Mouse (Mus musculus): ENCODE measurements at regions not wholly inside any gene's neighbourhood (a gene's known extent, or its start where the extent isn't known, plus 50 kb on each side); places are given as distances from the start of the nearest gene placed in this dataset.

GRCm38 (mm10) chr2:116942321-116942791, 63.9 kb downstream of the Tmco5 start:
- no peak overlapping the region for H3K4me3 ChIP-seq (ENCODE audit: low read depth, low read length)
- WGBS, result 49% methylated on average over 8 of the region's 8 CpGs
- no peak overlapping the region for H3K4me2 ChIP-seq (ENCODE audit: low read depth, low read length)
- ATAC-seq (ENCODE audit: low read depth), result no peak
- no peaks in the 10 kb centered on the region for H3K36me3 ChIP-seq (ENCODE audit: control insufficient read depth, insufficient read depth, low read length)
- H3K27me3 ChIP-seq (ENCODE audit: control insufficient read depth, insufficient read depth, low read length), result no peaks in the 10 kb centered on the region
- no peaks in the 10 kb centered on the region for H3K9me3 ChIP-seq (ENCODE audit: control insufficient read depth, low read length)
- no peak overlapping the region for H3K9ac ChIP-seq (replicated peaks; ENCODE audit: low read depth, low read length)
- H3K27ac ChIP-seq (ENCODE audit: low read depth, low read length), result no peak overlapping the region
- H3K4me1 ChIP-seq (ENCODE audit: control insufficient read depth, insufficient read depth, low read length), result no peaks in the 10 kb centered on the region

DNA sequence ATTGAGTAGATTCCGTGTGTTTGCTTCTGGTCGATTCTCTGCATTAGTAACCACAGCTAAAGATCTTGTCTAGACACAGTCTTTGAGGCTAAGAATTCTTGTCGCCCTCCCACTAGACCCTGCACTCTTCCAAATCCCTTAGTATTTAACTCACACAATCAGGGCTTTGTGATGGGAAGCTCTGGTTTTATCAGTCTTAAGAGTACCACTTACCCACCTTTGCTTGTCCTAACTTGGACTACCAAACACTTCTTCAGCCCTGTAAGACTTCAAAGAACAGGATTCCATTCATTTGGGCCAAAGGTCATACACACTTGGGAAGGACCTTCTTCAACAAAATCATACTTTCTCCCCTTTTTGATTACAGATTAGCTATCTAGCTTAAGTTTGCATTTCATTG, 70.0 kb downstream of the Tmco5 start:
- Histone ChIP-seq H3K9me3 (ENCODE audit: control insufficient read depth, low read length) (no peaks in the 10 kb centered on the region), H3K27ac (ENCODE audit: low read depth, low read length) (no peak overlapping the region), H3K4me3 (ENCODE audit: low read depth, low read length) (no peak overlapping the region), H3K4me1 (ENCODE audit: control insufficient read depth, insufficient read depth, low read length) (no peaks in the 10 kb centered on the region), H3K36me3 (ENCODE audit: control insufficient read depth, insufficient read depth, low read length) (no peaks in the 10 kb centered on the region), H3K9ac (replicated peaks; ENCODE audit: low read depth, low read length) (no peak overlapping the region), H3K27me3 (ENCODE audit: control insufficient read depth, insufficient read depth, low read length) (no peaks in the 10 kb centered on the region), H3K4me2 (ENCODE audit: low read depth, low read length) (no peak overlapping the region)
- no peak for ATAC-seq (ENCODE audit: low read depth)
- 83% methylated on average over 3 of the region's 3 CpGs for WGBS

- H3K36me3 ChIP-seq (ENCODE audit: control insufficient read depth, insufficient read depth, low read length), result no peaks in the 10 kb centered on the region
- no peak overlapping the region for H3K4me2 ChIP-seq (ENCODE audit: low read depth, low read length)
- no peak overlapping the region for H3K9ac ChIP-seq (replicated peaks; ENCODE audit: low read depth, low read length)
- H3K9me3 ChIP-seq (ENCODE audit: control insufficient read depth, low read length), result no peaks in the 10 kb centered on the region
- H3K4me3 ChIP-seq (ENCODE audit: low read depth, low read length), result no peak overlapping the region
- H3K4me1 ChIP-seq (ENCODE audit: control insufficient read depth, insufficient read depth, low read length), result no peaks in the 10 kb centered on the region
- no peak overlapping the region for H3K27ac ChIP-seq (ENCODE audit: low read depth, low read length)
- ATAC-seq (ENCODE audit: low read depth), result no peak
- no peaks in the 10 kb centered on the region for H3K27me3 ChIP-seq (ENCODE audit: control insufficient read depth, insufficient read depth, low read length)
- 84% methylated on average over 3 of the region's 3 CpGs for WGBS
Observed at GRCm38 (mm10) chr2:116949741-116950140, 71.2 kb downstream of the Tmco5 start.

- no peak overlapping the region for H3K9ac ChIP-seq (replicated peaks; ENCODE audit: low read depth, low read length)
Observed at GRCm38 (mm10) chr2:116950154-116950553, 71.7 kb downstream of the Tmco5 start.

GRCm38 (mm10) chr2:116951481-116951880, 73.0 kb downstream of the Tmco5 start:
- Histone ChIP-seq H3K9me3 (ENCODE audit: control insufficient read depth, low read length) (no peaks in the 10 kb centered on the region), H3K4me3 (ENCODE audit: low read depth, low read length) (no peak overlapping the region), H3K4me1 (ENCODE audit: control insufficient read depth, insufficient read depth, low read length) (no peaks in the 10 kb centered on the region), H3K4me2 (ENCODE audit: low read depth, low read length) (no peak overlapping the region), H3K9ac (replicated peaks; ENCODE audit: low read depth, low read length) (no peak overlapping the region), H3K27me3 (ENCODE audit: control insufficient read depth, insufficient read depth, low read length) (no peaks in the 10 kb centered on the region), H3K27ac (ENCODE audit: low read depth, low read length) (no peak overlapping the region), H3K36me3 (ENCODE audit: control insufficient read depth, insufficient read depth, low read length) (no peaks in the 10 kb centered on the region)
- ATAC-seq (ENCODE audit: low read depth), result no peak
- WGBS, result 96% methylated on average over 1 of the region's 1 CpGs

More at GRCm38 (mm10) chr2:116950154-116950553, 71.7 kb downstream of the Tmco5 start:
- ATAC-seq (ENCODE audit: low read depth), result no peak
- Histone ChIP-seq H3K4me1 (ENCODE audit: control insufficient read depth, insufficient read depth, low read length) (no peaks in the 10 kb centered on the region), H3K4me2 (ENCODE audit: low read depth, low read length) (no peak overlapping the region), H3K27me3 (ENCODE audit: control insufficient read depth, insufficient read depth, low read length) (no peaks in the 10 kb centered on the region), H3K27ac (ENCODE audit: low read depth, low read length) (no peak overlapping the region), H3K36me3 (ENCODE audit: control insufficient read depth, insufficient read depth, low read length) (no peaks in the 10 kb centered on the region), H3K4me3 (ENCODE audit: low read depth, low read length) (no peak overlapping the region), H3K9me3 (ENCODE audit: control insufficient read depth, low read length) (no peaks in the 10 kb centered on the region)
- 90% methylated on average over 5 of the region's 5 CpGs for WGBS

DNA sequence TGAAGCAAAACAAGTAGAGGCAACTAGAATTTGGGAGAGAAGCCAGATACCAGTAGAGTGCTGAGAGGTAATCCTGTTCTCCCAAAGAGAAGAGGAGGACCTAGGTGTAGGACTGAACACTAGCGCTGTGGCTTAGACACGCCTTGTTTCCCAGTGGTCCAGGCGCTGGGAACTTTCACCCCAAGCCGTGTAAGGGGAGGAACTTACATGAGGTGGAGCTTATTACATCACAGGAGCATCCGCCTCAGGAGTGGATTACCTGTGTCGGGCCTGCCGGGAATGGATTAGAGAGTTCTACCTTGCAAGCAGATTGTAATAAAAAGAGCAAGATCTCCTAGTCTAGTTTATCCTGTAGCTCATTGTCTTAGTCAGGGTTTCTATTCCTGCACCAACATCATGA, 75.8 kb downstream of the Tmco5 start:
- ATAC-seq (ENCODE audit: low read depth), result no peak
- 90% methylated on average over 7 of the region's 7 CpGs for WGBS

DNA sequence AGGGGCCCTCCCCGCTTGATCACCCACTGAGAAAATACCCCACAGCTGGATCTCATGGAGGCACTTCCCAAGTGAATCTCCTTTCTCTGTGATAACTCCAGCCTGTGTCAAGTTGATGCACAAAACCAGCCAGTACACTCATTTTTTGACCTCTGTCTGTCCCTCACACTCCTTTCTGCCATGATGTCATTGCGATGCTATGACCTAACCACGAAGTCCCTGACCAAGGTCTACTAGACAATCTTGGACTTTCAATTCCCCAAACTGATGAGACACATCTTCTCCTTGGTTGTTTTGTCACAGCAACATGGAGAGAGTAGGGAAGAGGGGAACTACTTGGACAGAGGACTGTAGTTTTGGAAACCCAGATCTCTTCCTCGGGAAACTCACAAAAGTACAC, 76.4 kb downstream of the Tmco5 start:
- Histone ChIP-seq H3K4me1 (ENCODE audit: control insufficient read depth, insufficient read depth, low read length) (no peaks in the 10 kb centered on the region), H3K9ac (replicated peaks; ENCODE audit: low read depth, low read length) (no peak overlapping the region), H3K27me3 (ENCODE audit: control insufficient read depth, insufficient read depth, low read length) (no peaks in the 10 kb centered on the region), H3K4me2 (ENCODE audit: low read depth, low read length) (no peak overlapping the region), H3K9me3 (ENCODE audit: control insufficient read depth, low read length) (no peaks in the 10 kb centered on the region), H3K36me3 (ENCODE audit: control insufficient read depth, insufficient read depth, low read length) (no peaks in the 10 kb centered on the region), H3K27ac (ENCODE audit: low read depth, low read length) (no peak overlapping the region), H3K4me3 (ENCODE audit: low read depth, low read length) (no peak overlapping the region)
- no peak for ATAC-seq (ENCODE audit: low read depth)
- WGBS, result 92% methylated on average over 4 of the region's 4 CpGs

More for the DNA sequence above, 75.8 kb downstream of the Tmco5 start:
- no peaks in the 10 kb centered on the region for H3K9me3 ChIP-seq (ENCODE audit: control insufficient read depth, low read length)
- no peaks in the 10 kb centered on the region for H3K27me3 ChIP-seq (ENCODE audit: control insufficient read depth, insufficient read depth, low read length)
- H3K9ac ChIP-seq (replicated peaks; ENCODE audit: low read depth, low read length), result no peak overlapping the region
- no peaks in the 10 kb centered on the region for H3K36me3 ChIP-seq (ENCODE audit: control insufficient read depth, insufficient read depth, low read length)
- no peak overlapping the region for H3K4me2 ChIP-seq (ENCODE audit: low read depth, low read length)
- H3K4me3 ChIP-seq (ENCODE audit: low read depth, low read length), result no peak overlapping the region
- no peak overlapping the region for H3K27ac ChIP-seq (ENCODE audit: low read depth, low read length)
- no peaks in the 10 kb centered on the region for H3K4me1 ChIP-seq (ENCODE audit: control insufficient read depth, insufficient read depth, low read length)

GRCm38 (mm10) chr2:116963116-116963873, 84.8 kb downstream of the Tmco5 start:
- H3K4me3 ChIP-seq (ENCODE audit: low read depth, low read length), result no peak overlapping the region
- H3K4me1 ChIP-seq (ENCODE audit: control insufficient read depth, insufficient read depth, low read length), result no peaks in the 10 kb centered on the region
- 76% methylated on average over 8 of the region's 8 CpGs for WGBS
- no peak overlapping the region for H3K9ac ChIP-seq (replicated peaks; ENCODE audit: low read depth, low read length)
- no peaks in the 10 kb centered on the region for H3K27me3 ChIP-seq (ENCODE audit: control insufficient read depth, insufficient read depth, low read length)
- ATAC-seq (ENCODE audit: low read depth), result no peak
- H3K36me3 ChIP-seq (ENCODE audit: control insufficient read depth, insufficient read depth, low read length), result no peaks in the 10 kb centered on the region
- H3K27ac ChIP-seq (ENCODE audit: low read depth, low read length), result no peak overlapping the region
- no peaks in the 10 kb centered on the region for H3K9me3 ChIP-seq (ENCODE audit: control insufficient read depth, low read length)
- no peak overlapping the region for H3K4me2 ChIP-seq (ENCODE audit: low read depth, low read length)

GRCm38 (mm10) chr2:116966266-116966665, 87.8 kb downstream of the Tmco5 start:
- ATAC-seq (ENCODE audit: low read depth), result no peak
- H3K4me3 ChIP-seq (ENCODE audit: low read depth, low read length), result no peak overlapping the region

More at GRCm38 (mm10) chr2:116966266-116966665, 87.8 kb downstream of the Tmco5 start:
- no CpG with 5 or more reads among the region's 1 CpGs for WGBS
- Histone ChIP-seq H3K4me2 (ENCODE audit: low read depth, low read length) (no peak overlapping the region), H3K9ac (replicated peaks; ENCODE audit: low read depth, low read length) (no peak overlapping the region), H3K27ac (ENCODE audit: low read depth, low read length) (no peak overlapping the region), H3K36me3 (ENCODE audit: control insufficient read depth, insufficient read depth, low read length) (no peaks in the 10 kb centered on the region), H3K9me3 (ENCODE audit: control insufficient read depth, low read length) (no peaks in the 10 kb centered on the region), H3K27me3 (ENCODE audit: control insufficient read depth, insufficient read depth, low read length) (no peaks in the 10 kb centered on the region), H3K4me1 (ENCODE audit: control insufficient read depth, insufficient read depth, low read length) (no peaks in the 10 kb centered on the region)

Measured in neural tube, embryonic 14.5 days (tissue).